Mouse (Mus musculus) lung, postnatal 36 days (tissue): ENCODE data around the gene Tnfrsf19.

Experiments used
- DNase-seq: peaks from one replicate; pipeline ENCODE4 v3.0.0; 2022; ENCODE audit warnings: mixed read lengths

Tnfrsf19 gene

DNA sequence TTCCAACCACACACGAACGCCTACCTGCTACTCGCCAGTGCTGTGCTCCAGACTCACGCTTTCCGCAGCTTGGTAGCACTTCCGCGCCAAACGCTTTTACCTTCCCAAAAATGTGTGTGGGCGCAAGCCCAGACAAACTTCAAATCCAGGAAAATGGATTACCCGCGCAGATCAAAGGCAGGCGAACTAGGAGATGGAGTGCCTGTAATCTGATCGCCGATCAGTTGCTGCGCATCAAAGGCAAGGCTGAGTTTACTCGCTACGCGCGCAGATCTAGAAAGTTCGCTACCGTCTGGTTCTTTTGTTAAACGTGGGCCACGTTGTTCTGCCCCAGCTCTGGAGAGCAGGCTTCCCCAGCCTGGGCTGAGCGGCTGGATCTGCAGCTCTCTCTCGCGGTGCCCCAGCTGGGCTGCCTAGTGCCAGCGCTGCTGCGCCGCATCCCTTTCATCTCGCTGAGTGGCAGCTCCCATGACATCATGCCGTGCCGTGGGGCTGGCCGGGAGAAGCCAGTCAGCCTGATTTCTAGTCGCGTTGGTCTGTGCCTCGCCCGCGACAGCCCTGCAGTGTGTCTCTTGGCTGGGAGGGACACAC is at the start of gene Tnfrsf19:
Gene Tnfrsf19, minus strand, starts transcription at position 400 of the 591 bp plus-strand sequence.
- peak; percentile 79 for DNase-seq

- DNase-seq: peak; percentile 20
These were observed 45.8 kb upstream of the Tnfrsf19 start for GRCm38 (mm10) chr14:61092073-61092472.

DNA sequence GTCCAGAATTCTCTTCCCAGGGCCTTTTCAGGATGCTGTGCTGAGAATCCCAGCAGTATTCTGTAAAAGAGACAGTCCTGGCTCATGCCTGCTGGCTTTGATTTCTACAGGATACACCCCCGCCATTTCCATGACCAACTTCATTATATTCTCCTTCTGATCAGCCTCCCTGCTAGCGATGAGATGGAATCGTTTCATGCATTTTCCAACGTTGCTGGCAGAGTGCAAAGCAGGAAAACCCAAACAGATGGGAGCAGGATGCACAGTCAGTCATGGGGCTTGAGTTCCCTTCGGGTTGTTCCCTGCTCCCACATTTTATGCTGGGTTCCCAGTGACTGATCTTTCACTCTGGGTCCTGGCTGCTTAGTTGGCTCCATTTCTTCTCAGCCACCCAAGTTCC is 44.7 kb upstream of the Tnfrsf19 start:
- no peak for DNase-seq

DNA sequence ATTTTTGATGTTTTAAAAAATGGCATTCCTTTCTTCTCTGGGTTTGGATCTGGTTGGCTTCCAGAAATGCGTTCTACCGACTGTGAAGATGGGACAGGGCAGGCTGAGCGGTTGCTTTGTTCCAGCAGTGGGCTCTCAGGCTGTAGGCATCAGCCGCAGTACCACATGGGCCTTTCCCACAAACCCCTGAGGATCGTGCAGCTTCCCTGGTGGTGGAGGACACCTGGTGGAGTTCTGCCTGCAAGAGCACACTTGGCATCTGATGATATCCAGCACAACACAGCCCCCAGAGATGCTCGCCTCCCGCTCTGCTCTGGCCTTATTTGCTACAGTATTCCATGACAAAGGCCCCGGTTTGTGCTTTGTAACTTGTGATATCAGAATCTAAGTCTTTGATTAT is 41.9 kb upstream of the Tnfrsf19 start:
- DNase-seq: no peak

GRCm38 (mm10) chr14:61085325-61085724 is 39.0 kb upstream of the Tnfrsf19 start:
- DNase-seq: peak; percentile 79

GRCm38 (mm10) chr14:61069555-61069954 is 23.3 kb upstream of the Tnfrsf19 start:
- DNase-seq: no peak

DNA sequence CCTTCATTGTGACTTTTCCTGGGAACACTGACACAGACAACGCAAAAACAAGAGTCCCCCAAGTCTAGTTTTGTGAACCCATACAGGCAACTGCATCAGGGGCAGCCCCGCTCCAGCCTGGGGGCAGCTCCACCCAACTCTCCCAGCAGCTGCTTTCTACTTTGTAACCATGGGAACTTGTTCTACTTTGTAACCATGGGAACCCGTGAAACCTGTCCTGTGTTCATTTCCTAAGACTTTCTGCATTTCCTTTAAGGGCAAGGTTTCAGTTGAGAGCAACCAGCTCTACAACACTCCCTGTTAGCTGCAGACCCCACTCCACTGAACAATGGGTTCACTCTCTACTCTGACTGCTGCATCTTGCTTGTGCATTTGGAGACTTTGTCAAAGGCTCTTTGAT is 15.4 kb upstream of the Tnfrsf19 start:
- DNase-seq: no peak

- DNase-seq: no peak
These were observed 13.1 kb upstream of the Tnfrsf19 start for GRCm38 (mm10) chr14:61059316-61059945.

DNA sequence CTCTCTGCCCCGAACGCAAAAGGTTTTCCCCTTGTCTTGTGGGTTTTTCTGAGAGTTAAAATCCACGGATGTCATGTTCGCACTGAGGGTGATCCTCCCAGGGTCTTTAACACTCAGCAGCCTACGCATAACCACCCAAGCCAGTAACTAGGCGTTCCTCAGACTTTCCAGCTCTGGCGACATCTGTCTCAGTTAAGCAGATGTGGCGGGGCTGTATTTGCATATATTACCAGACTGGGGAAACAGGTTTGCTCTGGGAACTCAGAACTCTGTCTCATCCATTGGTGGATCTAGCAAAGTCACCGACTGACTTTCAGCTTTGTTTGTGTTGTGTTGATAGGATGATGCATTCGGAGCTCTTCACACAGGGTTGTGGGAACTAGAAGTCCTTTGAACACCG is 10.7 kb upstream of the Tnfrsf19 start:
- DNase-seq: no peak

GRCm38 (mm10) chr14:61056445-61056844 is 10.2 kb upstream of the Tnfrsf19 start:
- DNase-seq: no peak

- DNase-seq: no peak
These were observed 9.6 kb upstream of the Tnfrsf19 start for GRCm38 (mm10) chr14:61055864-61056263.

DNA sequence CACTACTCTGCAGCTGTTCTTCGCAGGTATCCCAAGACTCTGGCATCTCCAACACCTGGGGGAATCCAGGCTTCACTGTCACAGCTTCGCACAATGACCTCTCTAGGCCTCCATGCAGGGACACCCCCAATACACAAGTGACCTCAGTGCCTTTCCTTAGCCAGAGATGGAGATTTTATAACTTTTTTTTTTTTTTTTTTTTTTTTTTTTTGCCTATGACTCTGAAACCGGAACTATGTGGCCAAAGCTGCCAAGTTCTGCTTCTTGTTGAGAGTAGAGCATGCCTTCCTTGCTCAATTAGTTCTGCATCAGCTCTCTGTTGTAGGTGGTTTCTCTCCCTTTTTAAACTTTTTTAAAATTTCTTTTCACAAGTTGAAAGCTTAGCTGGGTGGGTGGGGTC is 5.9 kb upstream of the Tnfrsf19 start:
- no peak for DNase-seq

- peak; percentile 38 for DNase-seq
These were observed 722 bp downstream of the Tnfrsf19 start for GRCm38 (mm10) chr14:61045446-61046090.

DNA sequence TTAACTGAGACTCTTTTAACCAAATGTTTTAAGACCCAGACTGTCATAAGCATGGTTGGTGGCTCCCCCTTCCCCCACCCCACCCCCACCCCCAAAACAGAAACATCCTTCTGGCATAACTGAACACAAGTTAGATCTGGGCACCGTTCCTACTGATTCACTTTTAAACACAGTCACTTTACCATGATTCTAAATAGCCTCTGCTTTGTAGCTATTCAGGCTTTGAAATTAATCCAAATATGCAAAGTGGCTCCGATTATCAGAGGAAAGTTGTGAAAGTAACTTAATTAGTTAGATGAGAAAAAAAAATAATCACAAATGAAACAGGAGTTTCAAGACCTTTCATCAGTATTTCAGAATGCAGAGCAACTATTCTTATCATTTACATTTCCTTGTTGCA is 2.0 kb downstream of the Tnfrsf19 start:
- no peak for DNase-seq

DNA sequence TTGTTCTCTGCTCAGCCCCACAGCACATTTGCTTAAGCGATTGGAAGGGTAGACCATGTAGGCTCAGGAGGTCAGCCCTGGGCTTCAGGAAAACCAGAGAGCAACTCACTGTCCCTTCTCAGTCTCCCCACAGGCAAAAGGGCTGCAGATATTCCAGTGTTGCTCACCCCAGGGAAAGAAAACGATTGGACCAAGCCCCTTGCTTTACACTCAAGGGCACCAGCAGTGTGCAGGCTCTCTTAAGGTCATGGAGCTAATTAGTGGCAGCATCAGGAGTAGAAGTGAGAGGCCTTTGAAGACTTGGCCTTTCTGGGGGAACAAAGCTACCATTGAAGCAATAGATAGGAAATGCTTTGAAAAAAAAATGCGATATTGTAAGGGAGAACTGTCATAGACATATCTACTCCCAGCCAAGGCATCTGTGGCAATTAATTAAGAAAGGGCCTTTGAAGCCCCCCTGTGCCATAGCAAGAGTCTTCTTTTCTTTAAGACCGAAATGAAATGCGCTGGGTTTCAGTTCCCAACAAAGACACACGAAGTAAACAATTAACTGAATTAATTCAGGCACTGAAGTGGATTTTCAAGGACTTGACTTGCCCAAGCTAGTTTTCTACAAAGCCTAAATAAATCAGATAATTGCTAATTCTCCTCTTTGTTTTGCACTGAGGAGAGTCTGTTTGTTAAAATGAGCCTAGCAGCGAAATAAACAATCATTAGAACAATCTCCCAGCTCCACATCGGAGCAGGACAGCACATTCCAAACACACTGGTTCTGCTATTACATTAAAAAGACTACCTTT is 2.6 kb downstream of the Tnfrsf19 start:
- no peak for DNase-seq

- DNase-seq: no peak
These were observed 4.0 kb downstream of the Tnfrsf19 start for GRCm38 (mm10) chr14:61042291-61042690.

DNA sequence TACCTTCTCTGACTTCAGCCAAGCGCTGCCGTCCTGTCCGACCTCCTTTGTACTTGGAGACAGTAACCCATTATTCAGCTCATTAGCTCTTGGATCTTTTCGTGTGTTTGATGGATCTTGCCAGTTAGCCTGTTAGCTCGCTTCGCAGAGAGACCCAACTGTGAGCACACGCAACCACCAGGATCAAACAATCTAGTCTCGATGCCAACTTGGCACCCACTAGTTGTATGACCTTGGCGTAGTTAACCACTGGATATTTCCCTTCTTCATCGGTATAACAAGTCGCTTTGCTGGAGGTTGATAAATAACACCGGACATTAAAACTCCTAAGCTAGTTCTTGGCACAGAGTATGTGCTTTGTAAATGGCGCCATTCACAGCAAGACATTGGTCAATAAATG is 6.1 kb downstream of the Tnfrsf19 start:
- DNase-seq: no peak

DNA sequence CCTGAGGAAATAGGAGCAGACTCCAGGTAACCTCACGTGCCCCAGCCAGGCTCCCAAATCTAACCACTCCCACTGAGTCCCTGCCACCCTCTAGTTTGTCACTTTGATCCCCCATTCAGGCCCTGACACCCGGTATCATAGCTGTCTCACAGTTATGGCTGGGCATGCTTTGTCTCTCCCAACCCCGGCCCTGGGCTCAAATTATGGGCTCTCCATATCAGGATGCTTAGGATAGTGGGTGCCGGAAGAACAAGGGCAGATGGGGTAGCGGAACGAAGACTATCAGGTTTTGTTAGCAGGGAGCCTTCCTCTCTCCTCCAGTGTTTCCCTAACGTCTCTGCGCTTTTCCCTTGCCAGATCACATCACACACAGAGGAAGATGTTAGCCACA is 8.2 kb downstream of the Tnfrsf19 start:
- no peak for DNase-seq

GRCm38 (mm10) chr14:61037321-61038081 is 8.8 kb downstream of the Tnfrsf19 start:
- DNase-seq: peak; percentile 71

DNA sequence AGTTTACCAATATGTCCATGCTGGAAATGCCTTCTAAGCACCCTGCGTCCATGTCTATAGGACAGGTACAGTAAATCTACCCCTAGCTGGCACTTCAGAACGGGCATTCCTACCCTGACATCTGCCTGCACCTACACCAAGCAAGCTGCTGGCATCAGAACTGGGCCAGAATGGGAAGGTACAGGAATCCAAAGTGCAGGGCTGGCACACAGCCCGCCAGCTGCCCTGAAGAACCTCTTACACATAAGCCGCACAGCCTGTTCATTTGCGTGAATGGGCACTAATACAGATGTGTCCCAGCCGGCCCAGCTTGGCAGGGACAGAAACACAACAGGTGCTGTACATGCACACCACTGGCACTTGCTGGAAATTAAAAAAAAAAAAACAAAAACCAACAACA is 15.9 kb downstream of the Tnfrsf19 start:
- DNase-seq: peak; percentile 70

DNA sequence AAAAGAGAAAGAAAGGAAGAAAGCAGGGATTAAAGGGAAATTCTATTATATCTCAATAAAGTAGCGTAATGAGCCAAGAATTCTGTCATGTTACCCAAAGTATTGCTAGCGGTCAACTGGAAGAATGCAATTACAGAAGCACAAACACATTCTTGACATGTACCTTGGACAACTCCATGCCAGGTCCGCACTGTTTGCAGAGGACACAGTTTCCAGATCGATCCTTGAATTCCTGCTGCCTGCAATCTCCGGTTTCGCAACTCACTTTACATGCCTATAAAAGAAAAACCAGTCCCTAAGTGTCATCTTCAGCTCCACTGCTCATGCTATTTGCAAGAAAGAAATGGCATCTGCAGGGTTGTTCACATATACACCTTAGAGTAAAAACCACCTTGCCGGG is 22.3 kb downstream of the Tnfrsf19 start:
- no peak for DNase-seq

DNA sequence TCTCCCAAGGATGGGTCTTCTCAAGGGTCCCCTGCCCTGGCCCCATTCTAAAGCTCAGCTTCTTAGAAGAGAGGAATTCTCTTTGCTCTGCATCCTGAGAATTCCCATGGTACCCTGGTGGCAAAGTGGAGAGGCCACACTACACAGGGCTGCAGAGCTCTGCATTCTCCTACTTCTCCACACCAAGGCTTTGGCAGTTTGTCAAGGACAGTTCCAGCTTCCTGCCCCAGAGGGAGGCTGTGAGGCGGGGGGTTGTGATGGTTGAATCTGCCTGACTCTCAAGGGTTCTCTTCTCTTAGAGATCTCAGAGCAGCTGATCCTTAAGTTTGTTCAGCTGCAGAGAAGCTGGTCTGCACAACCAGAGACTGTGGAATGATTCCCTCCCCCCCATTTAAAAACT is 23.9 kb downstream of the Tnfrsf19 start:
- DNase-seq: no peak

DNA sequence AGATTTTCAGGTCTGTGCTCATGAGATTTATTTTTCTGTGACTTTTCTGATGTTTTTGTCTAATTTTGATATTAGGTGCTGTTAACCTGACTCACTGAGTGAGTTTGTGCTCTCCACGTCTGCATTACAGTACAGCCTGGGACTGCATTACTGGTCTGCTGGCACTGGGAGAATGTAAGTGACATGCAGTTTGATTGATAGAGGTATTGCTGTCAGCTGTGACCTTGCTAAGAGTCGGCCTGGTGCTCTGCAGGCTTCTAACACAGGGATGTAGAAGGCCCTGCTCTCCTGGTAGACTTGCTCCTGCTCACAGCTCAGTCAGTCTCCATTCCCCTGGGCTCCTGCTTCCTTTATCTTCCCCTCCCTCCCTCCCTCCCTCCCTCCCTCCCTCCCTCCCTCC is 25.3 kb downstream of the Tnfrsf19 start:
- DNase-seq: no peak
